Mouse (Mus musculus): ENCODE results near the gene Prkaa2. TPM values are rescaled to one million over a fixed set of nuclear protein-coding genes. Genes with fewer than 3 reads are reported as not detected.

The Prkaa2 gene
- total and polyA plus RNA-seq, 2 experiments from 2014 or later = 14.5 to 29.1 TPM

- WGBS = 78% methylated on average over 5 of the region's 5 CpGs
- H3K27ac ChIP-seq (ENCODE audit: low read depth, low read length) = no peak overlapping the region
- ATAC-seq (no peak), DNase-seq (no peak)
- no peaks in the 10 kb centered on the region for H3K4me1 ChIP-seq (ENCODE audit: insufficient read depth)
- no peak overlapping the region for H3K4me3 ChIP-seq (ENCODE audit: low read depth, low read length)
- TF ChIP-seq CTCF (IDR thresholded peaks at IDR 0.05; ENCODE audit: low read depth) = no peak
- H3K9ac ChIP-seq = no peak overlapping the region
- no peaks in the 10 kb centered on the region for H3K27me3 ChIP-seq (ENCODE audit: insufficient read depth, low read length)
- H3K4me2 ChIP-seq (ENCODE audit: low read depth) = no peak overlapping the region
- H3K9me3 ChIP-seq (ENCODE audit: low read length) = no peaks in the 10 kb centered on the region
- no peaks in the 10 kb centered on the region for H3K36me3 ChIP-seq (ENCODE audit: insufficient read depth)
These were observed 121.6 kb downstream of the Prkaa2 start for GRCm38 (mm10) chr4:104988102-104988501.

- H3K27me3 ChIP-seq (ENCODE audit: insufficient read depth, low read length) = no peaks in the 10 kb centered on the region
- no peak for ATAC-seq
- H3K4me2 ChIP-seq (ENCODE audit: low read depth) = no peak overlapping the region
- H3K9ac ChIP-seq = no peak overlapping the region
- TF ChIP-seq CTCF (IDR thresholded peaks at IDR 0.05; ENCODE audit: low read depth) = no peak
- WGBS = 67% methylated on average over 7 of the region's 7 CpGs
- H3K36me3 ChIP-seq (ENCODE audit: insufficient read depth) = no peaks in the 10 kb centered on the region
- DNase-seq = no peak
- H3K4me3 ChIP-seq (ENCODE audit: low read depth, low read length) = no peak overlapping the region
- no peak overlapping the region for H3K27ac ChIP-seq (ENCODE audit: low read depth, low read length)
- no peaks in the 10 kb centered on the region for H3K4me1 ChIP-seq (ENCODE audit: insufficient read depth)
- no peaks in the 10 kb centered on the region for H3K9me3 ChIP-seq (ENCODE audit: low read length)
These were observed 122.1 kb downstream of the Prkaa2 start for GRCm38 (mm10) chr4:104987631-104988030.

GRCm38 (mm10) chr4:104985960-104986632 lies 123.6 kb downstream of the Prkaa2 start:
- Histone ChIP-seq H3K9ac (no peak overlapping the region), H3K4me3 (ENCODE audit: low read depth, low read length) (no peak overlapping the region), H3K4me2 (ENCODE audit: low read depth) (no peak overlapping the region), H3K27ac (ENCODE audit: low read depth, low read length) (no peak overlapping the region), H3K27me3 (ENCODE audit: insufficient read depth, low read length) (no peaks in the 10 kb centered on the region), H3K9me3 (ENCODE audit: low read length) (no peaks in the 10 kb centered on the region), H3K4me1 (ENCODE audit: insufficient read depth) (no peaks in the 10 kb centered on the region), H3K36me3 (ENCODE audit: insufficient read depth) (no peaks in the 10 kb centered on the region)
- no peak for TF ChIP-seq CTCF (IDR thresholded peaks at IDR 0.05; ENCODE audit: low read depth)
- no peak for DNase-seq
- no peak for ATAC-seq
- WGBS = 87% methylated on average over 5 of the region's 5 CpGs

Other genes starting within 250 kb of the Prkaa2 start
- gene C8a, start 233.5 kb downstream of the Prkaa2 start, total RNA-seq (2014; rRNA removed) = not detected in 2 replicates
- not detected in 2 replicates for gene C8a, start 233.5 kb downstream of the Prkaa2 start, polyA plus RNA-seq (2015; fragmentation: Nextera tagmentation; extraction: Ambion mirVana)
- gene Fyb2, start 196.4 kb downstream of the Prkaa2 start, total RNA-seq (2014; rRNA removed) = 0.15 and 0.48 TPM in 2 replicates
- 0.28 and 0.31 TPM in 2 replicates for gene Fyb2, start 196.4 kb downstream of the Prkaa2 start, polyA plus RNA-seq (2015; fragmentation: Nextera tagmentation; extraction: Ambion mirVana)
- gene Plpp3, start 47.5 kb upstream of the Prkaa2 start, total RNA-seq (2014; rRNA removed) = 64.8 and 87.3 TPM in 2 replicates
- gene Plpp3, start 47.5 kb upstream of the Prkaa2 start, polyA plus RNA-seq (2015; fragmentation: Nextera tagmentation; extraction: Ambion mirVana) = 82.8 and 117 TPM in 2 replicates

All from forebrain, postnatal 0 days (tissue).